Mouse (Mus musculus): Measurements from ENCODE around the gene Pomt1. TPM values are rescaled to one million over a fixed set of nuclear protein-coding genes. Genes with fewer than 3 reads are reported as not detected.

Pomt1 gene
- 23.8 and 26.8 TPM in 2 replicates for polyA plus RNA-seq (2014; fragmentation: Nextera tagmentation; extraction: Ambion mirVana)

- H3K36me3 ChIP-seq (ENCODE audit: control insufficient read depth, insufficient read depth, low read length), result peaks cover 11% of the 10 kb centered on the region
- H3K4me1 ChIP-seq (replicated peaks; ENCODE audit: control insufficient read depth, insufficient read depth, low read length), result no peaks in the 10 kb centered on the region
- no peaks in the 10 kb centered on the region for H3K9me3 ChIP-seq (ENCODE audit: control insufficient read depth, low read length)
- peak within 1 kb of the TSS; percentile 68 for H3K4me3 ChIP-seq (ENCODE audit: low read depth, low read length)
- ATAC-seq (ENCODE audit: low FRiP score) (peak; percentile 90), DNase-seq (ENCODE audit: low spot score) (peak; percentile 98)
- peak within 1 kb of the TSS; percentile 86 for H3K4me2 ChIP-seq (replicated peaks; ENCODE audit: low read depth, low read length)
- H3K9ac ChIP-seq (ENCODE audit: low read depth, low read length), result peak within 1 kb of the TSS; percentile 79
- under 1% methylated on average over 54 of the region's 54 CpGs for WGBS
- H3K27me3 ChIP-seq (ENCODE audit: control insufficient read depth, insufficient read depth, low read length), result no peaks in the 10 kb centered on the region
- peak within 1 kb of the TSS; percentile 79 for H3K27ac ChIP-seq (ENCODE audit: low read depth, low read length)
Observed at GRCm38 (mm10) chr2:32235886-32236759, at the start of gene Pomt1. TSS of gene Pomt1 (plus strand) at chr2:32236590.

GRCm38 (mm10) chr2:32187019-32187551 lies 49.3 kb upstream of the Pomt1 start:
- Histone ChIP-seq H3K9me3 (ENCODE audit: control insufficient read depth, low read length) (no peaks in the 10 kb centered on the region), H3K27ac (ENCODE audit: low read depth, low read length) (no peak overlapping the region), H3K4me2 (replicated peaks; ENCODE audit: low read depth, low read length) (no peak overlapping the region), H3K4me3 (ENCODE audit: low read depth, low read length) (no peak overlapping the region), H3K9ac (ENCODE audit: low read depth, low read length) (no peak overlapping the region), H3K27me3 (ENCODE audit: control insufficient read depth, insufficient read depth, low read length) (no peaks in the 10 kb centered on the region), H3K36me3 (ENCODE audit: control insufficient read depth, insufficient read depth, low read length) (peaks cover 11% of the 10 kb centered on the region), H3K4me1 (replicated peaks; ENCODE audit: control insufficient read depth, insufficient read depth, low read length) (no peaks in the 10 kb centered on the region)
- ATAC-seq (ENCODE audit: low FRiP score) (no peak), DNase-seq (ENCODE audit: low spot score) (no peak)
- 92% methylated on average over 13 of the region's 13 CpGs for WGBS

- 87% methylated on average over 7 of the region's 7 CpGs for WGBS
- Histone ChIP-seq H3K9me3 (ENCODE audit: control insufficient read depth, low read length) (no peaks in the 10 kb centered on the region), H3K27ac (ENCODE audit: low read depth, low read length) (no peak overlapping the region), H3K4me2 (replicated peaks; ENCODE audit: low read depth, low read length) (no peak overlapping the region), H3K27me3 (ENCODE audit: control insufficient read depth, insufficient read depth, low read length) (no peaks in the 10 kb centered on the region), H3K9ac (ENCODE audit: low read depth, low read length) (no peak overlapping the region), H3K36me3 (ENCODE audit: control insufficient read depth, insufficient read depth, low read length) (peaks cover 11% of the 10 kb centered on the region), H3K4me3 (ENCODE audit: low read depth, low read length) (no peak overlapping the region), H3K4me1 (replicated peaks; ENCODE audit: control insufficient read depth, insufficient read depth, low read length) (no peaks in the 10 kb centered on the region)
- ATAC-seq (ENCODE audit: low FRiP score) (no peak), DNase-seq (ENCODE audit: low spot score) (no peak)
Observed at GRCm38 (mm10) chr2:32187649-32188048, 48.7 kb upstream of the Pomt1 start.

GRCm38 (mm10) chr2:32189060-32189681 lies 47.2 kb upstream of the Pomt1 start:
- H3K4me3 ChIP-seq (ENCODE audit: low read depth, low read length), result no peak overlapping the region
- no peaks in the 10 kb centered on the region for H3K27me3 ChIP-seq (ENCODE audit: control insufficient read depth, insufficient read depth, low read length)
- peaks cover 19% of the 10 kb centered on the region for H3K36me3 ChIP-seq (ENCODE audit: control insufficient read depth, insufficient read depth, low read length)
- ATAC-seq (ENCODE audit: low FRiP score) (no peak), DNase-seq (ENCODE audit: low spot score) (no peak)
- WGBS, result 88% methylated on average over 5 of the region's 5 CpGs
- H3K9me3 ChIP-seq (ENCODE audit: control insufficient read depth, low read length), result no peaks in the 10 kb centered on the region
- no peak overlapping the region for H3K9ac ChIP-seq (ENCODE audit: low read depth, low read length)
- H3K4me2 ChIP-seq (replicated peaks; ENCODE audit: low read depth, low read length), result no peak overlapping the region
- no peaks in the 10 kb centered on the region for H3K4me1 ChIP-seq (replicated peaks; ENCODE audit: control insufficient read depth, insufficient read depth, low read length)
- H3K27ac ChIP-seq (ENCODE audit: low read depth, low read length), result no peak overlapping the region

- WGBS, result 78% methylated on average over 1 of the region's 1 CpGs
- no peaks in the 10 kb centered on the region for H3K4me1 ChIP-seq (replicated peaks; ENCODE audit: control insufficient read depth, insufficient read depth, low read length)
- H3K9ac ChIP-seq (ENCODE audit: low read depth, low read length), result no peak overlapping the region
Observed at GRCm38 (mm10) chr2:32190620-32191019, 45.8 kb upstream of the Pomt1 start.

GRCm38 (mm10) chr2:32191872-32192507 lies 44.4 kb upstream of the Pomt1 start:
- WGBS, result 91% methylated on average over 16 of the region's 18 CpGs

More at GRCm38 (mm10) chr2:32190620-32191019, 45.8 kb upstream of the Pomt1 start:
- no peaks in the 10 kb centered on the region for H3K9me3 ChIP-seq (ENCODE audit: control insufficient read depth, low read length)
- peaks cover 27% of the 10 kb centered on the region for H3K36me3 ChIP-seq (ENCODE audit: control insufficient read depth, insufficient read depth, low read length)
- no peaks in the 10 kb centered on the region for H3K27me3 ChIP-seq (ENCODE audit: control insufficient read depth, insufficient read depth, low read length)
- H3K4me3 ChIP-seq (ENCODE audit: low read depth, low read length), result no peak overlapping the region
- H3K4me2 ChIP-seq (replicated peaks; ENCODE audit: low read depth, low read length), result no peak overlapping the region
- no peak overlapping the region for H3K27ac ChIP-seq (ENCODE audit: low read depth, low read length)
- ATAC-seq (ENCODE audit: low FRiP score) (no peak), DNase-seq (ENCODE audit: low spot score) (no peak)

GRCm38 (mm10) chr2:32198977-32199376 lies 37.4 kb upstream of the Pomt1 start:
- Histone ChIP-seq H3K27me3 (ENCODE audit: control insufficient read depth, insufficient read depth, low read length) (no peaks in the 10 kb centered on the region), H3K36me3 (ENCODE audit: control insufficient read depth, insufficient read depth, low read length) (peaks cover 39% of the 10 kb centered on the region), H3K4me1 (replicated peaks; ENCODE audit: control insufficient read depth, insufficient read depth, low read length) (no peaks in the 10 kb centered on the region), H3K4me3 (ENCODE audit: low read depth, low read length) (no peak overlapping the region), H3K4me2 (replicated peaks; ENCODE audit: low read depth, low read length) (no peak overlapping the region), H3K9me3 (ENCODE audit: control insufficient read depth, low read length) (no peaks in the 10 kb centered on the region), H3K9ac (ENCODE audit: low read depth, low read length) (no peak overlapping the region), H3K27ac (ENCODE audit: low read depth, low read length) (no peak overlapping the region)
- no peak for ATAC-seq (ENCODE audit: low FRiP score)
- WGBS, result 80% methylated on average over 11 of the region's 11 CpGs
- DNase-seq (ENCODE audit: low spot score), result no peak

More at GRCm38 (mm10) chr2:32191872-32192507, 44.4 kb upstream of the Pomt1 start:
- no peak for ATAC-seq (ENCODE audit: low FRiP score)
- Histone ChIP-seq H3K27me3 (ENCODE audit: control insufficient read depth, insufficient read depth, low read length) (no peaks in the 10 kb centered on the region), H3K4me2 (replicated peaks; ENCODE audit: low read depth, low read length) (no peak overlapping the region), H3K36me3 (ENCODE audit: control insufficient read depth, insufficient read depth, low read length) (peaks cover 38% of the 10 kb centered on the region), H3K27ac (ENCODE audit: low read depth, low read length) (no peak overlapping the region), H3K4me1 (replicated peaks; ENCODE audit: control insufficient read depth, insufficient read depth, low read length) (no peaks in the 10 kb centered on the region), H3K9me3 (ENCODE audit: control insufficient read depth, low read length) (no peaks in the 10 kb centered on the region), H3K9ac (ENCODE audit: low read depth, low read length) (no peak overlapping the region), H3K4me3 (ENCODE audit: low read depth, low read length) (no peak overlapping the region)
- DNase-seq (ENCODE audit: low spot score), result peak; percentile 37

- ATAC-seq (ENCODE audit: low FRiP score), result no peak
- WGBS, result over 99% methylated on average over 4 of the region's 4 CpGs
- H3K4me2 ChIP-seq (replicated peaks; ENCODE audit: low read depth, low read length), result no peak overlapping the region
- no peak overlapping the region for H3K9ac ChIP-seq (ENCODE audit: low read depth, low read length)
- H3K4me3 ChIP-seq (ENCODE audit: low read depth, low read length), result no peak overlapping the region
- no peaks in the 10 kb centered on the region for H3K4me1 ChIP-seq (replicated peaks; ENCODE audit: control insufficient read depth, insufficient read depth, low read length)
- H3K36me3 ChIP-seq (ENCODE audit: control insufficient read depth, insufficient read depth, low read length), result peaks cover 36% of the 10 kb centered on the region
- no peaks in the 10 kb centered on the region for H3K9me3 ChIP-seq (ENCODE audit: control insufficient read depth, low read length)
- DNase-seq (ENCODE audit: low spot score), result no peak
- no peak overlapping the region for H3K27ac ChIP-seq (ENCODE audit: low read depth, low read length)
- no peaks in the 10 kb centered on the region for H3K27me3 ChIP-seq (ENCODE audit: control insufficient read depth, insufficient read depth, low read length)
Observed at GRCm38 (mm10) chr2:32200033-32200432, 36.4 kb upstream of the Pomt1 start.
